Mouse (Mus musculus) gonadal fat pad, adult 2 months (tissue): ENCODE data around the gene Dact3. TPM values are rescaled to one million over a fixed set of nuclear protein-coding genes. Genes with fewer than 3 reads are reported as not detected.
A peak's percentile ranks its signal among the peaks of the same experiment; 100 is the strongest.

Experiments
- DNase-seq: peaks from one replicate; pipeline ENCODE4 v3.0.0-alpha.2; 2012; ENCODE audit warnings: low read depth
- polyA plus RNA-seq: library from polyadenylated mRNA; depleted of rRNA; stranded (reverse); fragments of >200 nt; gene quantifications from 2 replicates; pipeline ENCODE4 v1.2.3, GENCODE M21; 2012

Dact3 gene
- polyA plus RNA-seq, 1 experiment: 13.1 TPM

DNA sequence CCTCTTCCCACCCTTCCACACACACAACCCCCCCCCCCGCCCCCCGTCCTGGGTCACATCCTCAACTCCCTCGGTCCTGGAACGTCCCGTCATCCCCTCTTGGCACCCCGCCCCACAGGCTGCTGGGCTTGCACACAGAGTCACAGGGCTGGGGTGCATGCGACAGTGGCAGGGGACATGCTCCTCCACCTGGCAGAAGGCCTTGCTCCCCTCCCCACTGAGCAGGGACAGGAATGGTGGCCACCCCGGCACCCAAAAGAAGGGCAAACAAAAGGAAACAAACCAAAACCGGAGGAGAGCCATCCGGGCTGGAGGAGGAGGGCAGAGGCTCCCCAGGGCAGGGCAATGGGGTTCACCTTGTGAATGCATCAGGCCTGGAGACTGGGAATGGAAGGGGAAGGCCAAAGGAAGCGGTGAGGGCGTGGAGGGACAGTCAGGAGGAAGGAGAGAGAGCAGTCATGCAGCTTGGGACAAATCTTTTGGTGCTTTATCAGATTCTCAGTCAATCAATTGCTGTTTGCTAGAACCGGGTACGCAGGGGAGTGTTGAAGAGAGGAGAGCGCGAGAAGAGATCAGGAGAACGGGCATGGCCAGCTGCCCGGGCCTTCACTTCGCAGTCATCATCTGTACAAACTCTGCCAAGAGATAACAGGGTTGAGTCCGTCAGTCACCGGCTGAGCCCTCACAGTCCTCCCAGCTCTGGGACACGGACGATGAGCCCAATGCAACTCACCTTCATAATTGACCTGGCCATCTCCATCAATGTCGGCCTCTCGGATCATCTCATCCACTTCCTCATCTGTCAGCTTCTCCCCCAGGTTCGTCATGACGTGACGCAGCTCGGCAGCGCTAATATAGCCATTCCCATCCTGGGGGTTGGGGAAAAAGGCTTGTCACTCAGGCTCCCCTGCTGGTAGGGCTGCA, 41.5 kb downstream of the Dact3 start:
- no peak for DNase-seq

- DNase-seq: no peak
Observed at GRCm38 (mm10) chr7:16917447-16917846, 42.3 kb downstream of the Dact3 start.

DNA sequence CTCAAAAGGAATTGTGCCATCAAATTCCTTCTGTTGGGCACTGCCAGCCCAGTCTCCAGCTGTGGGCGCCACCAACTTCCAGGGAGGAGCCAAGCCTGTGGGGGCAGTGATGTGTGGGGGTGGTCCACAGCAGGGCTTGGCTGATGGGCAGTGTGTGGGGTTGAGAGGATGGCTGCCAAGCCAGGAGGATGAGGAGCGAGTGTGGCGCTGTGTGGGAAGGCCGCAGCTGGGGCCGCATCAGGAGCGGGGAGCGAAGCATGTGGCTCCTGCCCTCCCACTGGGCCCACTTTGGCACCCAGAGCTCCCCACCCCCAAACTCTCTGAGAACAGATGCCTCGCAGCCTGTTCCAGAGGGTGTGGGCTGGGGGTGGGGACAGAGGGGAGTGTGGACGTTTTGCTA, 42.9 kb downstream of the Dact3 start:
- DNase-seq: no peak

- DNase-seq: no peak
Observed at GRCm38 (mm10) chr7:16918670-16919069, 43.6 kb downstream of the Dact3 start.

DNA sequence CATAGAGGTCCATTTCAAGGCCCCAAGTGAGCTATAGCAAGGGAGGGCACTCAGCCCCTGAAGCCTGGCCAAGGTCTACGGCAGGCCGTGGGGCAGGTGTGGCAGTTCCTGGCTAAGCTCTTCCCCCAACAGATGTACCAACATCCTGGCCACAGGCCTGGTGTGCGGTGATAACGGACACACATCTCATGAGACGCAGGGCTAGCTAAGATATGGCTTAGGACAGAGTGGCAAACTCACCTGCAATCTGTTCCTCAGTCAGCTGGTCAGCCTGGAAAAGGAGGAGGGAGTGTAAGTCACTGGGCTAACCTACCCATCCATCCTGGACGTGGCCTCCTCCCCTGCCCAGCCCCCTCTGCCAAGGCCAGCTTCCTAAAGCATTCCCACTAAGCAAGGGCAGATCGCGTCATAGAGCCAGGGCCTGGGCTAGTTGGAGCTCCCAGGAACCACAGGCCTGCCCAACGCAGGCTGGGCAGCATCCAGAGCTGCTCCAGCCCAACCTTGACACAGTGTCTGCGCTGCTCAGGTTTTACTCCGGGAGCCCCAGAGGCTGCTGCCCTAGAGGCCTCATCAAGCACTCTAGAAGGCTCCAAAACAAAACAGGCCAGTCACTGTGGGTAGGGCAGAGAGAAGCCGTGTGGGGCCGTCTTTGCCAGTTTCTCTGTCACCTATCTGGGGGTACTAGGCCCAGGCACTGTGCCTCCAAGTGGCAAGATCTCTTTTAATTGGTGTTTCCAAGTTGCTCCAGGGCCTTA, 44.5 kb downstream of the Dact3 start:
- no peak for DNase-seq

GRCm38 (mm10) chr7:16920150-16920579, 45.0 kb downstream of the Dact3 start:
- DNase-seq: no peak

- DNase-seq: no peak
Observed at GRCm38 (mm10) chr7:16920818-16921791, 46.0 kb downstream of the Dact3 start.

DNA sequence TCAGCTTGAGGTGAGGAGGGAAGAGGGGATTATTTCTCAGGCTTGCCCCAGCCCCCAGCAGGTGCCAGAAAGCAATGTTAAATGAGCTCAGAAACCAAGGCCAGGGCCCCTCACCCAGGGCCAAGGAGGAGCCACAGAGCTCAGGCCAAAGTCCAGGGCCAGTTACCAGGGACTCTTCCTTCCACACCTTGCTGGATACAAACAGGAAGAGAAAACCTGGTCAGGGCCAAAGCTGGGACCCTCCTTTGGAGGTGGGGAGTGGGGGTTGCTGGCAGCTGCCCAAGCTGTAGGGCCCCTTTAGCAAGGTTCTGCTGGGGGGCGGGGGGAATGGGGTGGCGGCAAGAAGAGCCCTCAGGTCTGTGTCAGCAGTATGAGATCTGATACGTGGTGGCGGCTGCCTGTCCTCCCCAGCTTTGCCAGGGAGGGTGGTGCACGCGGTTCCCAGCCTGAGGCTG, 46.8 kb downstream of the Dact3 start:
- DNase-seq: no peak

DNA sequence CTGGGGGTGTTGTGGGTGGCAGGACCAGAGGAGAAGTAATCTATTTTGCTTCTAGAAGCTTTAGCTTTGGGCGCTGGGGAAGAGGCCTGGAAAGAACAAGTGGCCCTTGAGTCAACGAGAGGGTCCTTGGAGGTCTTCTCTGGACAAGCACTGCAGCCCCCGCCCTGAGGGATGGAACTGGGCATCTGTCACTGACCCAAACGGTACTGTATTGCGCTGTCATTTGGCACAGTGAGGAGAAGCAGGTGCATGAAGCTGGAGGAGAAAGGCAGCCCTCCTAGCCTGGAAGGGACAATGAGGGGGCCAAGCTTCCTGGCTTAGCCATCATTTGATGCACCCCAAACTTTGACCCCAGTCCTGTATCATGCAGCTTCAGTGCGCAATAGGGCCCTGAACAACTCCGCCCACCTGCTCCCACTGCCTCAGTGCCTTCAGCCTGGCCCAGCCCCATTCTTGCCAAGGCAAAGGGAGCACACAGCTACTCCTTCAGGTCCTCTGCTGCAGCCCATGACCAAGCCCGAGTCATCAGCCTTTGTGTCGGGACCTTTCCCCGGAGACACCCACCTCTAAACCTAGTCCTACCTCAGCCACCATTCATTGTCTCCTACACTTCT, 47.4 kb downstream of the Dact3 start:
- DNase-seq: no peak

- no peak for DNase-seq
Observed at GRCm38 (mm10) chr7:16923283-16924036, 48.3 kb downstream of the Dact3 start.

DNA sequence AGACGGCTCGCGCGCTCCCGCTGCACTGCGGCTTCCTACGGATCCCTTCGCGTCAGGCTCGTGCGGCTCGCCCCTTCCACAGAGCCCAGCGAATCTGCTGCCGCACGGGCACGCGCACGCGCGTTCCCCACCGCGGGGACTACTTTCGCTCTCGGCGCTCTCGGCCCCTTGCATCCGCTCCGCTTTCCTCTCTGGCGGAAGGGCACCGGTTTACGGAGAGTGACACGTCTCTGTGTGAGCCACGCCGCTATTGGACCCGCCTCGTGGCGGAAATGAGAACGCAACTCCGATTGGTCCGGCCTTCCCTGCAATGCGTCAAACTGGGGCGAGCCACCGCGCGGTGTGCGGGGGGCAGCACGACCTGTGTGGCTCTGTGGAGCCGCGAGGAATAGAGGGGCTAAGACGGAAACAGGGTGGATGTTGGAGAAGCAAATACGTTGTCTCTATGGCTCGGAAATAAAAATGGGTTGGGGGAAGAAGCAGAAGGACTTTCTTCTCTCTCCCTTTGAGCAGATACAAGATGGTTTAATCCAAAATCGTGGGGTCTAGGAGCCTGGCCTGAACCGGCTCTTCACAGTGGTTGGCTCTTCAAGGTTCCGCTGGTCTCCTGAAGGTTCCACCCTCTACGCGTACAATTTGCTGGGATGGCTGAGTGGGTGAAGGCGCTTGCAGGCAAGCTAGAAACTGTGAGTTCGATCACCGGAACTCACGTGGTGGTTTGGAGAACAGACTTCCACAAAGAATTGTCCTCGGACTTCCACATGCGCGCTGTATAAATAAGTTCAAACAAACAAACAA, 49.1 kb downstream of the Dact3 start, which contains the start of gene Calm3:
Gene Calm3 (minus strand): TSS at position 78 of the 798 bp plus-strand sequence.
- DNase-seq: peak; percentile 96

DNA sequence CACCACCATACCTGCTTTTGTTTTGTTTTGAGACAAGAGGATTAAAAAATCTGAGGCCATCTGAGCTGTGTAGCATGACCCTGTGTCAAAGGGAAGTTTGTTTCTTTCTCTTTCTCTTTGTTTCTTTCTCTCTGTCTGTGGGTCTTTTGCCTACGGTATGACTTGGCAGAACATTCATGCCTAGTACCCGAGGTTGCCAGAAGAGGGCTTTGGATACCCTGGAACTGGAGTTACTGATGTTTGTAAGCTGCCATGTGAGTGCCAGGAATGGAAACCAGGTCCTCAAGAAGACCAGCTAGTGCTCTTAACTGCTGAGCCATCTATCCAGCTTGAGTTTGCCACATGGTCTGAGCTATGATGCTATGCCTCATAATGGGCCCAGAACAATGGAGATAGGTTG, 53.2 kb downstream of the Dact3 start:
- DNase-seq: no peak

DNA sequence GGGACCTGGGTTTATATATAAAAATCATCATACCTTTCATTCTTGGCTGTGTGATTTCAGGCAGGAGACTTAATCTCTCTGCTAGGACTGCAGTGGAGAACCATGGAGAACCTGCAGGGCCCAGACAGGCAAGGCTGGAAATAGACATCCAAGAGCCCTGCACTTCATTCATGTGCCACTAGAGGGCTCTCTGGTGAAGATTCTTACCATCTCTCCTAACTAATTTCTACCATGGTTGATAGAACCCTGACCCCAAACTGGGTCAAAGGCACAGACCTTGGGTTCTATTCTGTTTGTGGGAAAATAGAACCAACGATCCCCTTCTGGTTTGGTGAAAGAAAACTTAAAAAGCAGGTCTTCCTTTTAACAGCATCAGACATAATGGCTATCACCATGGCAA, 55.7 kb downstream of the Dact3 start:
- DNase-seq: no peak

GRCm38 (mm10) chr7:16931968-16932627, 57.0 kb downstream of the Dact3 start:
- no peak for DNase-seq

GRCm38 (mm10) chr7:16932704-16933577, 57.8 kb downstream of the Dact3 start:
- DNase-seq: no peak
